Comparison of ENCODE assay signal across 9 mouse cellular contexts in the genomic region with DNA sequence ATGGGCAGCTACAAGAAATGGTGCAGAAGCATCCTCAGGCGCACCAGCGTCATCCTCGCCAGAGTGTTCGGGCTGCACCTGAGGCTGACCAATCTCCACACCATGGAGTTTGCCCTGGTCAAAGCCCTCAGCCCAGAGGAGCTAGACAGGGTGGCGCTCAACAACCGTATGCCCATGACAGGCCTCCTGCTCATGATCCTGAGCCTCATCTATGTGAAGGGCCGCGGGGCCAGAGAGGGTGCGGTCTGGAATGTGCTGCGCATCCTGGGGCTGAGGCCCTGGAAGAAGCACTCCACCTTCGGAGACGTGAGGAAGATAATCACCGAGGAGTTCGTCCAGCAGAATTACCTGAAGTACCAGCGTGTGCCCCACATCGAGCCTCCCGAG. TPM values are rescaled to one million over a fixed set of nuclear protein-coding genes. Genes with fewer than 3 reads are reported as not detected.
A peak's percentile ranks its signal among the peaks of the same experiment; 100 is the strongest.
DNase-seq lines count a peak whose midpoint lies in the region; ATAC-seq lines count a peak whose summit lies in the region.
"Had no signal": no experiment of that assay in that cellular context is flagged by ENCODE, and none has a peak within 500 bp of the region (broad histone marks: within the 10 kb centered on the region; RNA-seq: fewer than 3 reads in every experiment).

No protein-coding gene starts in this region.

- intact Hi-C loops in heart, postnatal 14 days (cut with DNase I): no loop called here

- H3K4me2 ChIP-seq in heart, embryonic 12.5 days: peak overlapping the region; percentile 66
- H3K4me2 ChIP-seq in forebrain, embryonic 14.5 days (ENCODE audit: low read length): peak overlapping the region; percentile 66
- peak overlapping the region; percentile 70 for H3K4me2 ChIP-seq in neural tube, embryonic 12.5 days (replicated peaks)

- peak overlapping the region; percentile 65; the same call in 1 of the 2 replicates for H3K9ac ChIP-seq in heart, embryonic 12.5 days
- peak overlapping the region; percentile 80 for H3K9ac ChIP-seq in forebrain, embryonic 14.5 days (ENCODE audit: low read length)
- H3K9ac ChIP-seq in neural tube, embryonic 12.5 days: peak overlapping the region; percentile 71

- 0 out of 2 replicates have a peak, but pooled peaks have one; percentile 3 for ATAC-seq in heart, embryonic 12.5 days (ENCODE audit: insufficient number of reproducible peaks, low FRiP score)
- ATAC-seq in forebrain, embryonic 14.5 days: peak; percentile 18; the same call in 1 of the 2 replicates
- peak; percentile 65 for ATAC-seq in neural tube, embryonic 12.5 days (ENCODE audit: low FRiP score, low read depth)
- no peak for ATAC-seq in erythroid progenitor cell, adult 5-6 weeks (replicated peaks; ENCODE audit: low FRiP score, poor library complexity, severe bottlenecking)

- H3K36me3 ChIP-seq in heart, embryonic 12.5 days: no peaks in the 10 kb centered on the region
- H3K36me3 ChIP-seq in forebrain, embryonic 14.5 days (ENCODE audit: control insufficient read depth, insufficient read depth, low read length): no peaks in the 10 kb centered on the region
- no peaks in the 10 kb centered on the region for H3K36me3 ChIP-seq in neural tube, embryonic 12.5 days

- H3K27me3 ChIP-seq in heart, embryonic 12.5 days (replicated peaks): no peaks in the 10 kb centered on the region
- no peaks in the 10 kb centered on the region for H3K27me3 ChIP-seq in forebrain, embryonic 14.5 days (replicated peaks; ENCODE audit: control insufficient read depth, insufficient read depth, low read length)
- H3K27me3 ChIP-seq in neural tube, embryonic 12.5 days (replicated peaks): no peaks in the 10 kb centered on the region

- WGBS in heart, embryonic 12.5 days: 27% methylated on average over 17 of the region's 17 CpGs
- WGBS in forebrain, embryonic 14.5 days: 46% methylated on average over 17 of the region's 17 CpGs
- 36% methylated on average over 17 of the region's 17 CpGs for WGBS in neural tube, embryonic 12.5 days

- peak overlapping the region; percentile 56 for H3K4me3 ChIP-seq in heart, embryonic 12.5 days
- peak overlapping the region; percentile 53 for H3K4me3 ChIP-seq in forebrain, embryonic 14.5 days (ENCODE audit: low read depth, low read length)
- peak overlapping the region; percentile 52 for H3K4me3 ChIP-seq in neural tube, embryonic 12.5 days

- 0 out of 2 replicates have a peak, but pooled peaks cover 6% of the 10 kb centered on the region for H3K9me3 ChIP-seq in heart, embryonic 12.5 days (replicated peaks)
- H3K9me3 ChIP-seq in forebrain, embryonic 14.5 days (replicated peaks; ENCODE audit: control insufficient read depth, low read length): peaks cover 3% of the 10 kb centered on the region; the same call in 1 of the 2 replicates
- H3K9me3 ChIP-seq in neural tube, embryonic 12.5 days: peaks cover 7% of the 10 kb centered on the region

- 0 out of 2 replicates have a peak, but pooled peaks cover 2% of the 10 kb centered on the region for H3K4me1 ChIP-seq in heart, embryonic 12.5 days (replicated peaks)
- H3K4me1 ChIP-seq in forebrain, embryonic 14.5 days (ENCODE audit: control insufficient read depth, insufficient read depth, low read length): no peaks in the 10 kb centered on the region; the same call in 1 of the 2 replicates
- 0 out of 2 replicates have a peak, but pooled peaks cover 7% of the 10 kb centered on the region for H3K4me1 ChIP-seq in neural tube, embryonic 12.5 days

- no peak for DNase-seq in heart, postnatal 14 days
- DNase-seq in ZHBTc4 (ENCODE audit: low read depth, low spot score): peak; percentile 34
- no peak for DNase-seq in forebrain, embryonic 14.5 days (ENCODE audit: low spot score)
- peak; percentile 6 for DNase-seq in kidney, postnatal 10 days
- DNase-seq in thymus, adult 18-20 months: no peak

- H3K27ac ChIP-seq in heart, embryonic 12.5 days (ENCODE audit: poor library complexity, severe bottlenecking): no peak overlapping the region
- peak overlapping the region; percentile 76 for H3K27ac ChIP-seq in forebrain, embryonic 14.5 days (ENCODE audit: low read depth, low read length)
- no peak overlapping the region for H3K27ac ChIP-seq in neural tube, embryonic 12.5 days

RNA-seq across cellular contexts. Expression of gene Ndn, which starts 2.4 kb away (rescaled TPM):
- polyA plus RNA-seq in heart, embryonic 12.5 days (2016; fragmentation: Nextera tagmentation; extraction: Ambion mirVana): 63.0 and 64.3 TPM in 2 replicates
- 1 to 10 TPM; 7.6 to 8.9 TPM for total RNA-seq in heart, postnatal 14 days (2021)
- 599 and 619 TPM in 2 replicates for polyA plus RNA-seq in forebrain, embryonic 14.5 days (2014; fragmentation: Nextera tagmentation; extraction: Ambion mirVana)
- 225 and 251 TPM in 2 replicates for polyA plus RNA-seq in neural tube, embryonic 12.5 days (2016; fragmentation: Nextera tagmentation; extraction: Ambion mirVana)
- not detected in 2 replicates for total RNA-seq in erythroid progenitor cell, adult 5-6 weeks (2015; ENCODE audit: low replicate concordance)
- not detected in 2 replicates for total RNA-seq in erythroid progenitor cell, adult 5-6 weeks (2017; ENCODE audit: low replicate concordance)

RNA-seq across cellular contexts. Expression of gene Magel2, which starts 28.0 kb away (rescaled TPM):
- 0.46 and 0.49 TPM in 2 replicates for polyA plus RNA-seq in heart, embryonic 12.5 days (2016; fragmentation: Nextera tagmentation; extraction: Ambion mirVana)
- total RNA-seq in heart, postnatal 14 days (2021): not detected
- 11.8 and 14.0 TPM in 2 replicates for polyA plus RNA-seq in forebrain, embryonic 14.5 days (2014; fragmentation: Nextera tagmentation; extraction: Ambion mirVana)
- polyA plus RNA-seq in neural tube, embryonic 12.5 days (2016; fragmentation: Nextera tagmentation; extraction: Ambion mirVana): 7.2 and 8.2 TPM in 2 replicates
- total RNA-seq in erythroid progenitor cell, adult 5-6 weeks (2015; ENCODE audit: low replicate concordance): not detected in 2 replicates
- total RNA-seq in erythroid progenitor cell, adult 5-6 weeks (2017; ENCODE audit: low replicate concordance): not detected in 2 replicates
- total RNA-seq: gastrocnemius, postnatal 36 days had no signal

Comparison
In these comparisons a context has a peak if more than half of its experiments do, and no peak if none do; other contexts are left out.
1. DNase-seq: peak in ZHBTc4 (single experiment) and kidney, postnatal 10 days (single experiment); none in heart, postnatal 14 days (0 of 2), forebrain, embryonic 14.5 days (single experiment) and thymus, adult 18-20 months (0 of 2).
2. Peak in every context shown above with its lines, with median percentiles within 50 percentile points of each other: H3K4me2 ChIP-seq, H3K4me3 ChIP-seq and H3K9ac ChIP-seq.